Mouse (Mus musculus) erythroblast, embryonic 14.5 days (primary cell): ENCODE data around the gene Kpna7.

ENCODE experiments used
- GATA1 ChIP-seq: IDR thresholded peaks from 2 replicates; pipeline ENCODE4 v1.6.1; 2012; ENCODE audit warnings: low read length, inconsistent platforms, mixed read lengths
- TAL1 ChIP-seq: IDR thresholded peaks from 3 replicates; pipeline ENCODE4 v1.6.1; 2012; ENCODE audit warnings: low read length, inconsistent platforms, mixed read lengths

- TF ChIP-seq GATA1: peak; percentile 84
- TF ChIP-seq TAL1: no peak
Measured at GRCm38 (mm10) chr5:145084822-145085221, 992 bp upstream of the Kpna7 start.
